Comparison of ENCODE assay signal across 9 mouse cellular contexts in the genomic region with DNA sequence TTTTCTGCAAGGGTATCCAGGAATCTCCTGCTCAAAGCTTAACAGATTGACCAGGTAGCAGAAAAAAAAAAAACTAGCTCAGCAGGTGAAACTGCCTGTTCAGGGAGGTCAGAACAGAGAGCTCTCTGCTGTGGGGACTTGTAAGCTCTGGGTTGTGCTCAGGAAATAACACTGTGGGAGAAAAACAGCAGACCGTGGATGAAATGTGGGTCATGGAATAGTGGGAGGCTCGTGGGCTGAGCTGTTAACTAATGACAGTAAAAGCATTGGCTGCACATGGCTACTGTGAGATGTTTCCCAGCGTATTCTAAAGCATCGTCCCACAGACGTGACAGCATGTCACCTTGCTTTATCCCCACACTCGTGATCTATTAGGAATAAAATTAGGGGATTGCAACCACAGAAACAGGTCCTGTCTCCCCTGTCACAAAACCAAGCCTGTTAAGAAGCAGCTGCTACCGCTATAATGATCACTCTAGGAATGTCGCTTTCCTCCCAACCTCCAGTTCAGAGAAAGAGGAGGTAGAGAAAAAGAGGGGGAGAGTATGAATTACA. TPM values are rescaled to one million over a fixed set of nuclear protein-coding genes. Genes with fewer than 3 reads are reported as not detected.
DNase-seq lines count a peak whose midpoint lies in the region; ATAC-seq and TF ChIP-seq lines count a peak whose summit lies in the region.
"Had no signal": no experiment of that assay in that cellular context is flagged by ENCODE, and none has a peak within 500 bp of the region (broad histone marks: within the 10 kb centered on the region; RNA-seq: fewer than 3 reads in every experiment).

No protein-coding gene starts in this region.

- H3K4me2 ChIP-seq in kidney, embryonic 15.5 days, result peak overlapping the region; percentile 40
- peak overlapping the region; percentile 22; the same call in 1 of the 2 replicates for H3K4me2 ChIP-seq in hindbrain, embryonic 16.5 days (ENCODE audit: low read length)
- H3K4me2 ChIP-seq: limb, embryonic 15.5 days had no signal

- H3K27me3 ChIP-seq in kidney, embryonic 15.5 days, result 0 out of 2 replicates have a peak, but pooled peaks cover 2% of the 10 kb centered on the region
- no peaks in the 10 kb centered on the region for H3K27me3 ChIP-seq in kidney, adult 2 months (replicated peaks; ENCODE audit: control insufficient read depth, insufficient read depth, low read length)
- no peaks in the 10 kb centered on the region; the same call in 1 of the 2 replicates for H3K27me3 ChIP-seq in hindbrain, embryonic 16.5 days (replicated peaks; ENCODE audit: control insufficient read depth, insufficient read depth, low read length)
- H3K27me3 ChIP-seq: limb, embryonic 15.5 days had no signal

- DNase-seq in kidney, adult 2 months, result no peak
- peak; percentile 7 for DNase-seq in right cerebral cortex, postnatal 25 days
- DNase-seq in right cerebral cortex, postnatal 10 days (ENCODE audit: low spot score in 2 of 2), result no peak
- DNase-seq in heart, adult 18-20 months, result no peak
- no peak for DNase-seq in adrenal gland, postnatal 10 days
- DNase-seq: heart, postnatal 10 days had no signal

- no peak overlapping the region for H3K9ac ChIP-seq in kidney, embryonic 15.5 days
- no peak overlapping the region for H3K9ac ChIP-seq in hindbrain, embryonic 16.5 days (ENCODE audit: low read depth, low read length)
- H3K9ac ChIP-seq: limb, embryonic 15.5 days had no signal

- H3K27ac ChIP-seq in kidney, embryonic 15.5 days, result peak overlapping the region; percentile 60; the same call in 1 of the 2 replicates
- H3K27ac ChIP-seq in kidney, adult 2 months (ENCODE audit: insufficient read depth, low read depth, low read length), result no peak overlapping the region
- no peak overlapping the region for H3K27ac ChIP-seq in hindbrain, embryonic 16.5 days (ENCODE audit: low read depth, low read length)
- H3K27ac ChIP-seq: limb, embryonic 15.5 days had no signal

- no peaks in the 10 kb centered on the region for H3K9me3 ChIP-seq in kidney, embryonic 15.5 days (replicated peaks)
- no peaks in the 10 kb centered on the region for H3K9me3 ChIP-seq in hindbrain, embryonic 16.5 days (ENCODE audit: control insufficient read depth, low read length)
- H3K9me3 ChIP-seq: limb, embryonic 15.5 days had no signal

- H3K4me1 ChIP-seq in kidney, embryonic 15.5 days, result peaks cover 24% of the 10 kb centered on the region
- H3K4me1 ChIP-seq in kidney, adult 2 months (ENCODE audit: control insufficient read depth, insufficient read depth, low read length), result no peaks in the 10 kb centered on the region; the same call in 1 of the 2 replicates
- peaks cover 4% of the 10 kb centered on the region for H3K4me1 ChIP-seq in hindbrain, embryonic 16.5 days (ENCODE audit: control insufficient read depth, insufficient read depth, low read depth, low read length)

- H3K36me3 ChIP-seq in kidney, embryonic 15.5 days, result no peaks in the 10 kb centered on the region
- no peaks in the 10 kb centered on the region for H3K36me3 ChIP-seq in kidney, adult 2 months (ENCODE audit: control insufficient read depth, insufficient read depth, low read length)
- H3K36me3 ChIP-seq in hindbrain, embryonic 16.5 days (ENCODE audit: control insufficient read depth, insufficient read depth, low read length), result no peaks in the 10 kb centered on the region
- H3K36me3 ChIP-seq: limb, embryonic 15.5 days had no signal

- ATAC-seq in kidney, embryonic 15.5 days (replicated peaks; ENCODE audit: low FRiP score), result no peak
- ATAC-seq in hindbrain, embryonic 16.5 days, result no peak

- no peak overlapping the region for H3K4me3 ChIP-seq in kidney, embryonic 15.5 days (replicated peaks)
- no peak overlapping the region for H3K4me3 ChIP-seq in kidney, adult 2 months (ENCODE audit: insufficient read depth, low read depth, low read length)
- no peak overlapping the region for H3K4me3 ChIP-seq in hindbrain, embryonic 16.5 days (ENCODE audit: low read length)
- H3K4me3 ChIP-seq: limb, embryonic 15.5 days had no signal

- no peak for TF ChIP-seq CTCF in kidney, adult 2 months (conservative IDR thresholded peaks at IDR 0.05; ENCODE audit: insufficient read depth, insufficient read length, low read depth, low read length)

- no peak for TF ChIP-seq POLR2A in kidney, adult 2 months (IDR thresholded peaks at IDR 0.05; ENCODE audit: low read depth, low read length)

- WGBS in kidney, embryonic 15.5 days, result 17% methylated on average over 8 of the region's 8 CpGs
- 23% methylated on average over 8 of the region's 8 CpGs for WGBS in kidney, adult 2 months
- WGBS in hindbrain, embryonic 16.5 days, result 53% methylated on average over 8 of the region's 8 CpGs

RNA-seq across cellular contexts. Expression of a gene that starts 4.1 kb away (rescaled TPM):
- polyA plus RNA-seq in kidney, embryonic 15.5 days (2015; fragmentation: Nextera tagmentation; extraction: Ambion mirVana), result 9.9 and 10.8 TPM in 2 replicates
- polyA plus RNA-seq in kidney, adult 2 months (2012; rRNA removed), result 1.1 and 2.3 TPM in 2 replicates
- 7.2 and 7.3 TPM in 2 replicates for polyA plus RNA-seq in hindbrain, embryonic 16.5 days (2015; fragmentation: Nextera tagmentation; extraction: Ambion mirVana)
- 1 to 10 TPM; 3.8 to 4.5 TPM for total RNA-seq in heart, adult 18-20 months (2021)
- total RNA-seq in adrenal gland, postnatal 10 days (2021), result 1 to 10 TPM; 8.7 to 9.7 TPM
